22 mouse cellular contexts compared by ENCODE assay signal in the genomic region with DNA sequence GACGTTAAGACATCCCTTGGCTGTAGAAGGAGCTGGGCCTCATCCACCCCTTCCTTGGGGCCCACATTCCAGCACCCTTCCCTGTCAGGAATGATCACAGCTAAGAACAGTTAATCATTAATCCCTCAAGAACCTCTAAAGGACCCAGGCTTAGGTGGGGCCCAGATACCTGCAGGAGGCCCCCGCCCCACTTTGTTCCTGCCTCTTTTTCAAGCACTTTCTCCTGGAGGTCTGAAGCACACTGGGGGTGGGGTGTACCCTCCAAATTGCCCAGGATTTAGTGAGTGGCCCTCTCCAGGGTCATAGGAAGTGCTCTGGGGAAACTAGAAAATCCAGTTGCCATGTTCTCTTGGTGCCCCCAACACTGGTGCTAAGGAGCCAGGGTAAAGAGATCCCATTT. TPM values are rescaled to one million over a fixed set of nuclear protein-coding genes. Genes with fewer than 3 reads are reported as not detected.
A peak's percentile ranks its signal among the peaks of the same experiment; 100 is the strongest.
DNase-seq lines count a peak whose midpoint lies in the region; ATAC-seq and TF ChIP-seq lines count a peak whose summit lies in the region.
"Had no signal": no experiment of that assay in that cellular context is flagged by ENCODE, and none has a peak within 500 bp of the region (broad histone marks: within the 10 kb centered on the region; RNA-seq: fewer than 3 reads in every experiment).

No protein-coding gene starts in this region.

- H3K4me1 ChIP-seq in kidney, postnatal 0 days (replicated peaks; ENCODE audit: insufficient read depth, low read length): peaks cover 6% of the 10 kb centered on the region; the same call in 1 of the 2 replicates
- no peaks in the 10 kb centered on the region; the same call in 1 of the 2 replicates for H3K4me1 ChIP-seq in lung, postnatal 0 days (ENCODE audit: insufficient read depth, low read depth, low read length)
- H3K4me1 ChIP-seq in stomach, postnatal 0 days (replicated peaks; ENCODE audit: control insufficient read depth, insufficient read depth): no peaks in the 10 kb centered on the region
- H3K4me1 ChIP-seq in forebrain, embryonic 12.5 days: no peaks in the 10 kb centered on the region
- H3K4me1 ChIP-seq: hindbrain, embryonic 12.5 days; liver, embryonic 13.5 days; megakaryocyte, embryonic 14.5 days; neural tube, embryonic 13.5 days had no signal

- peak; percentile 45 for DNase-seq in kidney, adult 18-20 months
- DNase-seq in kidney, postnatal 0 days (ENCODE audit: low spot score): no peak
- DNase-seq in lung, postnatal 0 days (ENCODE audit: low spot score): peak; percentile 95
- peak; percentile 70 for DNase-seq in stomach, postnatal 0 days (ENCODE audit: low spot score)
- no peak for DNase-seq in adrenal gland, postnatal 25 days
- no peak for DNase-seq in adrenal gland, postnatal 10 days
- DNase-seq: cerebellum, adult 9-11 months; heart, adult 18-20 months; liver, embryonic 13.5 days; thymus, postnatal 14 days had no signal

- 48% methylated on average over 2 of the region's 2 CpGs for WGBS in kidney, postnatal 0 days
- WGBS in lung, postnatal 0 days: 62% methylated on average over 2 of the region's 2 CpGs
- 52% methylated on average over 2 of the region's 2 CpGs for WGBS in stomach, postnatal 0 days
- 64% methylated on average over 2 of the region's 2 CpGs for WGBS in forebrain, embryonic 12.5 days

- TF ChIP-seq CTCF in kidney, postnatal 0 days (IDR thresholded peaks at IDR 0.05; ENCODE audit: low read depth): no peak
- no peak for TF ChIP-seq CTCF in lung, postnatal 0 days (IDR thresholded peaks at IDR 0.05)
- no peak for TF ChIP-seq CTCF in stomach, postnatal 0 days (IDR thresholded peaks at IDR 0.05; ENCODE audit: low read depth)

- ATAC-seq in kidney, postnatal 0 days (replicated peaks; ENCODE audit: low FRiP score, low read depth): peak; percentile 76
- ATAC-seq in lung, postnatal 0 days: peak; percentile 97
- ATAC-seq in stomach, postnatal 0 days (ENCODE audit: low FRiP score, low TSS enrichment): peak; percentile 72
- no peak for ATAC-seq in forebrain, embryonic 12.5 days (ENCODE audit: low FRiP score)
- ATAC-seq: CD4-positive, CD25-positive, alpha-beta regulatory T cell, adult 4 months had no signal

- TF ChIP-seq EP300 in lung, postnatal 0 days (IDR thresholded peaks at IDR 0.05): peak; percentile 97
- TF ChIP-seq EP300 in stomach, postnatal 0 days (optimal IDR thresholded peaks at IDR 0.05): no peak

- no peak overlapping the region for H3K9ac ChIP-seq in kidney, postnatal 0 days (ENCODE audit: low read depth, low read length)
- H3K9ac ChIP-seq in lung, postnatal 0 days (replicated peaks; ENCODE audit: low read depth): 0 out of 2 replicates have a peak overlapping the region, but pooled peaks have one; percentile 41
- 0 out of 2 replicates have a peak overlapping the region, but pooled peaks have one; percentile 31 for H3K9ac ChIP-seq in stomach, postnatal 0 days (ENCODE audit: low read length)
- H3K9ac ChIP-seq in forebrain, embryonic 12.5 days: no peak overlapping the region
- H3K9ac ChIP-seq: hindbrain, embryonic 12.5 days; liver, embryonic 13.5 days; neural tube, embryonic 13.5 days had no signal

- no peak overlapping the region for H3K4me3 ChIP-seq in kidney, postnatal 0 days (replicated peaks; ENCODE audit: low read depth, low read length)
- H3K4me3 ChIP-seq in lung, postnatal 0 days (ENCODE audit: low read depth, low read length): 0 out of 2 replicates have a peak overlapping the region, but pooled peaks have one; percentile 18
- H3K4me3 ChIP-seq in stomach, postnatal 0 days (ENCODE audit: low read depth, low read length): no peak overlapping the region
- no peak overlapping the region for H3K4me3 ChIP-seq in forebrain, embryonic 12.5 days (replicated peaks)
- H3K4me3 ChIP-seq: hindbrain, embryonic 12.5 days; liver, embryonic 13.5 days; megakaryocyte, embryonic 14.5 days; neural tube, embryonic 13.5 days had no signal

- no peaks in the 10 kb centered on the region for H3K36me3 ChIP-seq in kidney, postnatal 0 days (ENCODE audit: insufficient read depth, low read length)
- H3K36me3 ChIP-seq in lung, postnatal 0 days (ENCODE audit: insufficient read depth, low read length): no peaks in the 10 kb centered on the region
- no peaks in the 10 kb centered on the region for H3K36me3 ChIP-seq in stomach, postnatal 0 days (ENCODE audit: control insufficient read depth, insufficient read depth, low read length)
- no peaks in the 10 kb centered on the region for H3K36me3 ChIP-seq in forebrain, embryonic 12.5 days (replicated peaks)
- H3K36me3 ChIP-seq: hindbrain, embryonic 12.5 days; liver, embryonic 13.5 days had no signal

- peak overlapping the region; percentile 84 for H3K27ac ChIP-seq in kidney, postnatal 0 days
- H3K27ac ChIP-seq in lung, postnatal 0 days (ENCODE audit: low read length): peak overlapping the region; percentile 94
- peak overlapping the region; percentile 89 for H3K27ac ChIP-seq in stomach, postnatal 0 days (replicated peaks)
- no peak overlapping the region for H3K27ac ChIP-seq in forebrain, embryonic 12.5 days
- H3K27ac ChIP-seq: hindbrain, embryonic 12.5 days; liver, embryonic 13.5 days; neural tube, embryonic 13.5 days had no signal

- H3K4me2 ChIP-seq in kidney, postnatal 0 days (ENCODE audit: low read length): no peak overlapping the region
- peak overlapping the region; percentile 51 for H3K4me2 ChIP-seq in lung, postnatal 0 days (replicated peaks; ENCODE audit: low read depth, low read length)
- no peak overlapping the region for H3K4me2 ChIP-seq in stomach, postnatal 0 days (replicated peaks; ENCODE audit: low read depth)
- H3K4me2 ChIP-seq in forebrain, embryonic 12.5 days: no peak overlapping the region
- H3K4me2 ChIP-seq: hindbrain, embryonic 12.5 days; liver, embryonic 13.5 days; neural tube, embryonic 13.5 days had no signal

- H3K9me3 ChIP-seq in kidney, postnatal 0 days (replicated peaks; ENCODE audit: low read length): no peaks in the 10 kb centered on the region
- H3K9me3 ChIP-seq in lung, postnatal 0 days (ENCODE audit: low read length): no peaks in the 10 kb centered on the region
- no peaks in the 10 kb centered on the region for H3K9me3 ChIP-seq in stomach, postnatal 0 days (ENCODE audit: control insufficient read depth, low read length)
- H3K9me3 ChIP-seq in forebrain, embryonic 12.5 days: no peaks in the 10 kb centered on the region
- H3K9me3 ChIP-seq: hindbrain, embryonic 12.5 days; liver, embryonic 13.5 days; neural tube, embryonic 13.5 days had no signal

- no peaks in the 10 kb centered on the region for H3K27me3 ChIP-seq in kidney, postnatal 0 days (ENCODE audit: insufficient read depth, low read length)
- H3K27me3 ChIP-seq in lung, postnatal 0 days (replicated peaks; ENCODE audit: insufficient read depth, low read length): no peaks in the 10 kb centered on the region
- H3K27me3 ChIP-seq in stomach, postnatal 0 days (ENCODE audit: control insufficient read depth, insufficient read depth, low read length): no peaks in the 10 kb centered on the region
- no peaks in the 10 kb centered on the region for H3K27me3 ChIP-seq in forebrain, embryonic 12.5 days
- H3K27me3 ChIP-seq: hindbrain, embryonic 12.5 days; neural tube, embryonic 13.5 days had no signal

RNA-seq across cellular contexts. Expression of a gene that starts 5.9 kb away (rescaled TPM):
- polyA plus RNA-seq in kidney, postnatal 0 days (2015; fragmentation: Nextera tagmentation; extraction: Ambion mirVana): 0.11 and 0.13 TPM in 2 replicates
- polyA plus RNA-seq in lung, postnatal 0 days (2015; fragmentation: Nextera tagmentation; extraction: Ambion mirVana): 1.1 and 1.7 TPM in 2 replicates
- 768 and 930 TPM in 2 replicates for polyA plus RNA-seq in stomach, postnatal 0 days (2015; fragmentation: Nextera tagmentation; extraction: Ambion mirVana)
- total RNA-seq in adrenal gland, postnatal 25 days (2021): not detected in 2 replicates
- not detected for total RNA-seq in adrenal gland, postnatal 10 days (2021)
- 0.09 TPM in 1 of 2 replicates, not detected in the other for polyA plus RNA-seq in forebrain, embryonic 12.5 days (2016; fragmentation: Nextera tagmentation; extraction: Ambion mirVana)
- total RNA-seq: heart, adult 18-20 months; layer of hippocampus, postnatal 10 days; left cerebral cortex, postnatal 36 days; monocyte, adult 5-6 weeks had no signal
- polyA plus RNA-seq: frontal cortex, adult 2 months had no signal

RNA-seq across cellular contexts. Expression of a gene that starts 18.0 kb away (rescaled TPM):
- polyA plus RNA-seq in kidney, postnatal 0 days (2015; fragmentation: Nextera tagmentation; extraction: Ambion mirVana): 12.7 and 13.5 TPM in 2 replicates
- polyA plus RNA-seq in lung, postnatal 0 days (2015; fragmentation: Nextera tagmentation; extraction: Ambion mirVana): 11.4 and 15.2 TPM in 2 replicates
- 10.3 and 10.6 TPM in 2 replicates for polyA plus RNA-seq in stomach, postnatal 0 days (2015; fragmentation: Nextera tagmentation; extraction: Ambion mirVana)
- 41.5 and 65.4 TPM in 2 replicates for total RNA-seq in adrenal gland, postnatal 25 days (2021)
- total RNA-seq in adrenal gland, postnatal 10 days (2021): 10 to 100 TPM; 49.2 to 66.4 TPM
- polyA plus RNA-seq in forebrain, embryonic 12.5 days (2016; fragmentation: Nextera tagmentation; extraction: Ambion mirVana): 16.8 and 22.3 TPM in 2 replicates

RNA-seq across cellular contexts. Expression of a gene that starts 23.0 kb away (rescaled TPM):
- polyA plus RNA-seq in kidney, postnatal 0 days (2015; fragmentation: Nextera tagmentation; extraction: Ambion mirVana): not detected in 2 replicates
- polyA plus RNA-seq in lung, postnatal 0 days (2015; fragmentation: Nextera tagmentation; extraction: Ambion mirVana): not detected in 2 replicates
- polyA plus RNA-seq in stomach, postnatal 0 days (2015; fragmentation: Nextera tagmentation; extraction: Ambion mirVana): 2.6 and 3.9 TPM in 2 replicates
- total RNA-seq in adrenal gland, postnatal 25 days (2021): not detected in 2 replicates
- not detected for total RNA-seq in adrenal gland, postnatal 10 days (2021)
- polyA plus RNA-seq in forebrain, embryonic 12.5 days (2016; fragmentation: Nextera tagmentation; extraction: Ambion mirVana): not detected in 2 replicates
- total RNA-seq: adrenal gland, postnatal 4 days; heart, adult 18-20 months; layer of hippocampus, postnatal 10 days; left cerebral cortex, postnatal 36 days; MEL; monocyte, adult 5-6 weeks had no signal
- polyA plus RNA-seq: CD4-positive, CD25-positive, alpha-beta regulatory T cell, adult 4 months; heart, embryonic 16.5 days; hindbrain, embryonic 12.5 days; liver, embryonic 13.5 days; neural tube, embryonic 13.5 days had no signal

RNA-seq across cellular contexts. Expression of a gene that starts 24.1 kb away (rescaled TPM):
- polyA plus RNA-seq in kidney, postnatal 0 days (2015; fragmentation: Nextera tagmentation; extraction: Ambion mirVana): 35.6 and 36.5 TPM in 2 replicates
- polyA plus RNA-seq in lung, postnatal 0 days (2015; fragmentation: Nextera tagmentation; extraction: Ambion mirVana): 19.2 and 21.4 TPM in 2 replicates
- 20.7 and 20.8 TPM in 2 replicates for polyA plus RNA-seq in stomach, postnatal 0 days (2015; fragmentation: Nextera tagmentation; extraction: Ambion mirVana)
- 22.4 and 26.9 TPM in 2 replicates for total RNA-seq in adrenal gland, postnatal 25 days (2021)
- total RNA-seq in adrenal gland, postnatal 10 days (2021): 10 to 100 TPM; 27.6 to 32.2 TPM
- 39.0 and 40.7 TPM in 2 replicates for polyA plus RNA-seq in forebrain, embryonic 12.5 days (2016; fragmentation: Nextera tagmentation; extraction: Ambion mirVana)

RNA-seq across cellular contexts. Expression of a gene that starts 48.1 kb away (rescaled TPM):
- 4.2 and 5.0 TPM in 2 replicates for polyA plus RNA-seq in kidney, postnatal 0 days (2015; fragmentation: Nextera tagmentation; extraction: Ambion mirVana)
- 483 and 564 TPM in 2 replicates for polyA plus RNA-seq in lung, postnatal 0 days (2015; fragmentation: Nextera tagmentation; extraction: Ambion mirVana)
- 7.6 and 8.6 TPM in 2 replicates for polyA plus RNA-seq in stomach, postnatal 0 days (2015; fragmentation: Nextera tagmentation; extraction: Ambion mirVana)
- not detected in 2 replicates for total RNA-seq in adrenal gland, postnatal 25 days (2021)
- total RNA-seq in adrenal gland, postnatal 10 days (2021): not detected
- polyA plus RNA-seq in forebrain, embryonic 12.5 days (2016; fragmentation: Nextera tagmentation; extraction: Ambion mirVana): not detected in 2 replicates
- total RNA-seq: adrenal gland, postnatal 4 days; heart, adult 18-20 months; layer of hippocampus, postnatal 10 days; left cerebral cortex, postnatal 36 days; MEL; monocyte, adult 5-6 weeks had no signal
- polyA plus RNA-seq: CD4-positive, CD25-positive, alpha-beta regulatory T cell, adult 4 months; frontal cortex, adult 2 months; hindbrain, embryonic 12.5 days; liver, embryonic 13.5 days; neural tube, embryonic 13.5 days had no signal

Comparison
In these comparisons a context has a peak if more than half of its experiments do, and no peak if none do; other contexts are left out.
1. DNase-seq: peak in kidney, adult 18-20 months (single experiment), lung, postnatal 0 days (single experiment) and stomach, postnatal 0 days (single experiment); none in kidney, postnatal 0 days (single experiment), adrenal gland, postnatal 25 days (single experiment) and adrenal gland, postnatal 10 days (single experiment).
2. H3K9ac ChIP-seq: peak in lung, postnatal 0 days (single experiment) and stomach, postnatal 0 days (single experiment); none in kidney, postnatal 0 days (single experiment) and forebrain, embryonic 12.5 days (single experiment).
3. RNA of a gene that starts 5.9 kb away (polyA plus RNA-seq): 768 to 930 TPM in stomach, postnatal 0 days; 1.1 to 1.7 TPM in lung, postnatal 0 days, 0.11 to 0.13 TPM in kidney, postnatal 0 days and 0.09 TPM in forebrain, embryonic 12.5 days; every median in the first group is over 100 times any median in the second.